Mouse (Mus musculus): ENCODE data around the gene Rad51d.

- no peak for TF ChIP-seq CTCF (IDR thresholded peaks at IDR 0.05; ENCODE audit: low read depth)
- TF ChIP-seq EP300 (IDR thresholded peaks at IDR 0.05; ENCODE audit: low read depth): no peak
Observed at GRCm38 (mm10) chr11:82908608-82908989, 18.2 kb upstream of the Rad51d start.

Measured in liver, embryonic 14.5 days (tissue).